Mouse (Mus musculus) embryonic facial prominence, embryonic 11.5 days (tissue): ENCODE measurements at regions not wholly inside any gene's neighbourhood (a gene's known extent, or its start where the extent isn't known, plus 50 kb on each side); places are given as distances from the start of the nearest gene placed in this dataset.

Source experiments
- ATAC-seq: fragments of 200-750 bp; cut with Nextera tagmentation; replicated peaks from 2 replicates; pipeline ENCODE4 v1.8.0; 2017; ENCODE audit warnings: low read depth; ENCODE audit not compliant: insufficient number of reproducible peaks, low FRiP score, low TSS enrichment
- DNase-seq: peaks from one replicate; pipeline ENCODE4 v3.0.0-alpha.2; 2015; ENCODE audit warnings: low spot score
- H3K27ac ChIP-seq: fragments of 300-500 bp; sonication (generic); replicated peaks from 2 replicates; pipeline ENCODE4 v1.5.1; 2014; ENCODE audit warnings: mild to moderate bottlenecking, low read depth, low read length, control low read depth
- H3K27me3 ChIP-seq: fragments of 300-500 bp; sonication (generic); 2 replicates; pipeline ENCODE4 v1.6.1; 2014; ENCODE audit warnings: mild to moderate bottlenecking, low read length, moderate library complexity, mixed read lengths; ENCODE audit not compliant: control insufficient read depth, insufficient read depth
- H3K36me3 ChIP-seq: fragments of 300-500 bp; sonication (generic); replicated peaks from 2 replicates; pipeline ENCODE4 v1.6.1; 2014; ENCODE audit warnings: low read depth, mild to moderate bottlenecking, low read length, moderate library complexity, mixed read lengths; ENCODE audit not compliant: control insufficient read depth, insufficient read depth
- H3K4me1 ChIP-seq: fragments of 300-500 bp; sonication (generic); 2 replicates; pipeline ENCODE4 v1.6.1; 2014; ENCODE audit warnings: low read length, mixed read lengths; ENCODE audit not compliant: control insufficient read depth, insufficient read depth
- H3K4me2 ChIP-seq: fragments of 300-500 bp; sonication (generic); 2 replicates; pipeline ENCODE4 v1.6.1; 2014; ENCODE audit warnings: low read depth, mild to moderate bottlenecking, control low read depth, low read length, moderate library complexity
- H3K4me3 ChIP-seq: fragments of 300-500 bp; sonication (generic); 2 replicates; pipeline ENCODE4 v1.5.1; 2014; ENCODE audit warnings: low read depth, low read length, control low read depth
- H3K9ac ChIP-seq: fragments of 300-500 bp; sonication (generic); replicated peaks from 2 replicates; pipeline ENCODE4 v1.6.1; 2014; ENCODE audit warnings: mild to moderate bottlenecking, control low read depth, low read length
- H3K9me3 ChIP-seq: fragments of 300-500 bp; sonication (generic); replicated peaks from 2 replicates; pipeline ENCODE4 v1.6.1; 2016; ENCODE audit warnings: mild to moderate bottlenecking, low read length, inconsistent platforms, mixed read lengths; ENCODE audit not compliant: control insufficient read depth
- WGBS: fragments of 180-500 bp; shearing (Covaris S2); extraction: QIAGEN DNeasy Blood & Tissue Kit; methylation state at CpG from one replicate; pipeline ENCODE4 v1.1.7; 2014; 5-methylcytosine and 5-hydroxymethylcytosine counted together

DNA sequence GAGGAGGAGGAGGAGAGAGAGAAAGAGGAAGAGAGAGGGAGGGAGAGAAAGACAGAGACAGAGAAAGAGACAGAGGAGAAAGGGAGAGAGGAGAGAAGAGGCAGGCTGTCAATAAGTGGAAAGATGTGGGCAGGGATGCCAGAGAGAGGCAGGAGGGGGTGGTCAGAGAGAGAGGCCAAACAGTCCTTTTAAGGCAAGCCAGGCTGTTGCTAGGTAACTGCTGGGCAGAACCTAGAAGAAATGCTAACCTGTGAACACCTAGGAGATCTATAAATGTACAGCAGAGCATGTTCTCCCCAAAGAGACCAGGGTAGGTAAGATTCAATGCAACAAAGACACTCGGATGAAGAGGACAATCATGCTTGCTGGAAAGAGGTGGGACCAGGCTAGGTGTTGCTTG is 417.9 kb upstream of the Gm10131 start:
- H3K4me1 ChIP-seq = no peaks in the 10 kb centered on the region
- H3K36me3 ChIP-seq = no peaks in the 10 kb centered on the region
- no peak overlapping the region for H3K4me2 ChIP-seq
- no peak overlapping the region for H3K27ac ChIP-seq
- ATAC-seq (no peak), DNase-seq (no peak)
- H3K27me3 ChIP-seq = no peaks in the 10 kb centered on the region; the same call in 1 of the 2 replicates
- WGBS = 90% methylated on average over 1 of the region's 1 CpGs
- H3K4me3 ChIP-seq = no peak overlapping the region
- no peak overlapping the region for H3K9ac ChIP-seq
- no peaks in the 10 kb centered on the region for H3K9me3 ChIP-seq

DNA sequence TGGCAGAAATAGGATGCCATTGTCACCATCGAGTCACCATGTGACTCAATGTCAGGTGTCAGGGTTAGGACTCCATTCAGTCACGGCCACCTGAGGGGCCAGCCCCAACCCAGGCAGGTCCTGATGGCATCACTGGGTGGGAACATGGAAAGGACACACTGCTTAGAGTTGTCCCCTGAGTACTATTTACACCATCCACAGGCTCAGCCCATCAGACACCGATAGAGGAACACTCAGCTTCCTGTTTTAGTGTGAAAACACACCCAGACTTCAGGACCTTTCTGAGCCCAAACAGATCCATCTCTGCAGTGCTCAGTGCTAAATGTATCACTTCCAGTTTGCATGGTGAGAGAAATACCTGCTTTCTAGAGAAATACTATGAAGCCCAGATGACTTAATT is 416.7 kb upstream of the Gm10131 start:
- no peaks in the 10 kb centered on the region for H3K36me3 ChIP-seq
- no peaks in the 10 kb centered on the region; the same call in 1 of the 2 replicates for H3K27me3 ChIP-seq
- H3K4me1 ChIP-seq = no peaks in the 10 kb centered on the region
- no peak overlapping the region for H3K4me3 ChIP-seq
- ATAC-seq (no peak), DNase-seq (no peak)
- H3K9me3 ChIP-seq = no peaks in the 10 kb centered on the region
- H3K4me2 ChIP-seq = no peak overlapping the region
- no peak overlapping the region for H3K9ac ChIP-seq
- H3K27ac ChIP-seq = no peak overlapping the region
- 86% methylated on average over 3 of the region's 3 CpGs for WGBS

- WGBS = 69% methylated on average over 4 of the region's 4 CpGs
Observed at GRCm38 (mm10) chr8:34525231-34525630, 413.7 kb upstream of the Gm10131 start.

DNA sequence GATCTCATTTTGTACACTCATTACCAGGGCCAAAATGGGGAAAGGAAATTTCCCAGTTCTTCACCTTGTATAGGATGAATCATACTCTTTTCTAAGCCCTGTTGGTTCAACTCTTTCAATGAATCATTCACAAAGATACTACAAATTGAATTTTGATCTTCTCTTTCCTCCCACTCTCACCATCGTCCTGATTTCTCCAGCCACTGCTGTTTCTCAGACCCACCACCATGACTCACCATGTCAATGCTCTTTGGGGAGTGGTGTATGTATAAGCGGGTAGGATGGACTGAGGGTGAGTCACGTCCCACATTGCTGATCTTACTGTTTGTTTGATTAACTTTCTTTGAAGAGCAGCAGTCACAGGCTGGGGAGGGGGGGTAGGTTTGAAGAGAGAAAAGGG is 412.3 kb upstream of the Gm10131 start:
- Histone ChIP-seq H3K4me3 (no peak overlapping the region), H3K9ac (no peak overlapping the region), H3K36me3 (no peaks in the 10 kb centered on the region), H3K27ac (no peak overlapping the region), H3K4me1 (no peaks in the 10 kb centered on the region), H3K4me2 (no peak overlapping the region), H3K9me3 (no peaks in the 10 kb centered on the region), H3K27me3 (no peaks in the 10 kb centered on the region)
- DNase-seq = no peak
- 88% methylated on average over 3 of the region's 3 CpGs for WGBS
- no peak for ATAC-seq

More at GRCm38 (mm10) chr8:34525231-34525630, 413.7 kb upstream of the Gm10131 start:
- no peak for DNase-seq
- Histone ChIP-seq H3K4me2 (no peak overlapping the region), H3K4me3 (no peak overlapping the region), H3K9ac (no peak overlapping the region), H3K27me3 (no peaks in the 10 kb centered on the region; the same call in 1 of the 2 replicates), H3K36me3 (no peaks in the 10 kb centered on the region), H3K9me3 (no peaks in the 10 kb centered on the region), H3K4me1 (no peaks in the 10 kb centered on the region), H3K27ac (no peak overlapping the region)
- ATAC-seq = no peak

DNA sequence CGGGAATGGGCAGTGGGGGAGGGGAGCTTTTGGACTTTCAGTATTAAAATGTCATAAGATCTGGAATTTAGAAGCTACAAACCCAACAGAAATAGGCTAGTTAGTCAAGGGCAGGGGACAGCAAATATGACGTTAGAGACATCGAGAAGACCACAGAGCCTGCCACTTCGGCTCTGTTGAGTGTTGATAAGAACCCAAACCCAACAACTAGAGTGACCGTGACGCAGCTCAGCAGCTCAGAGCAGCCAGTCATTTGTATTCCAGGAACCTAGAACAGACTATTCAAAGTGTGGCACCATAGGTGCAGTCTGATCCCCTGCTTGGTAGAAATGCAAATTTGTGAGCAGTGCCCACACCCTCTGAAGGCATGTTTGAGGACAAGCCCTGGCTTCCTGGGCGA is 409.8 kb upstream of the Gm10131 start:
- H3K9ac ChIP-seq = no peak overlapping the region
- no peak overlapping the region for H3K27ac ChIP-seq
- no peaks in the 10 kb centered on the region for H3K27me3 ChIP-seq
- 88% methylated on average over 7 of the region's 7 CpGs for WGBS
- H3K4me3 ChIP-seq = no peak overlapping the region
- H3K4me1 ChIP-seq = no peaks in the 10 kb centered on the region
- H3K9me3 ChIP-seq = no peaks in the 10 kb centered on the region
- DNase-seq (no peak), ATAC-seq (no peak)
- H3K36me3 ChIP-seq = no peaks in the 10 kb centered on the region
- H3K4me2 ChIP-seq = no peak overlapping the region

DNA sequence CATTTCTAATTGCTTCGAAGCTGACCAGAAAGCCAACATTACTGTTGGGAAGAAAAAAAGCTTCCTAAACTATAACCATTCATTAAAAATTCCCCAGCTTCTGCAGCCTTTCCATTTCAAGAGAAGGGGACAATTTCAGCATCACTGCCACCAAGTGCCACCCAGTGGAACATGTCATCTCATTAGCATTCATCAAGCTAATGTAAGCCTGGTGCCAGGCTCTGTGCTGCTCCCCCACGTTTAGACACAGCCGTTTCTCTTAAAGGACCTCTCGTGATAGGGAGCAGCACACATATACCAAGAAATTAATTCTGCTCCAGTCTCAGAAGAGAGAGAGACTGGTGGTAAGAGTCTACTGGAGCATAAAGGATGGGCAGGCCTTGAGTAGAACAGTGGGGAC is 409.1 kb upstream of the Gm10131 start:
- Histone ChIP-seq H3K4me2 (no peak overlapping the region), H3K9me3 (no peaks in the 10 kb centered on the region), H3K36me3 (no peaks in the 10 kb centered on the region), H3K4me3 (no peak overlapping the region), H3K4me1 (no peaks in the 10 kb centered on the region), H3K9ac (no peak overlapping the region), H3K27ac (no peak overlapping the region), H3K27me3 (no peaks in the 10 kb centered on the region)
- 82% methylated on average over 4 of the region's 4 CpGs for WGBS
- DNase-seq = no peak
- ATAC-seq = no peak

DNA sequence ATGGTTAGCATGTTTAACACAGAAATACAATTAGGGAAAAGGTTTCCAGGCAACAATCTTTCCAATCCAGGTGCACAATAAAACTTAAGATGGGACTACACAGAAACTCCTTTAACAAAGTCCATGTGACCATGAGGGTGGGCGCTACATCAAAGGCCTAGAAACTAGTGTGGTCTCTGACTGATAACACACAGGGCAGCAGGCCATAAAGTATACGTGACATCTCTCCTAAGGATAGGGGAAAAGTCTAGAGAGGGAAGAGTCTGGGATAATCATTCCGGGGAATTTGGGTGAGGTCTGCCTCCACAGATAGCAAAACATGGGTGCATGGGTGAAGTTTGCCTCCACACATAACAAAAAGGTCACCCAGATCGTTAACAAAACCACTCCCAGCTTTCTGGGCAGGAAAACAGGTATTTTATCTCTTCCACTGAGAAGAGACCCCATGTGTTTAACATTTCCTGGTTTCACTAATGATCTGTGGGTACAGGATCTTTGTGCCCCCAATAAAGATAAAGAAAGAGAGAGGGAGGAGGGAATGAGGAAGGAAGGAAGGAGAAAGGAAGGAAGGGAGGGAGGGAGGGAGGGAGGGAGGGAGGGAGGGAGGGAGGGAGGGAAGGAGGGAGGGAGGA is 402.0 kb upstream of the Gm10131 start:
- WGBS = 64% methylated on average over 4 of the region's 4 CpGs
- H3K4me2 ChIP-seq = no peak overlapping the region
- no peak overlapping the region for H3K27ac ChIP-seq
- DNase-seq = no peak
- no peaks in the 10 kb centered on the region for H3K36me3 ChIP-seq
- no peak for ATAC-seq
- H3K9ac ChIP-seq = no peak overlapping the region
- no peaks in the 10 kb centered on the region for H3K4me1 ChIP-seq
- H3K27me3 ChIP-seq = no peaks in the 10 kb centered on the region
- H3K9me3 ChIP-seq = no peaks in the 10 kb centered on the region
- H3K4me3 ChIP-seq = no peak overlapping the region

DNA sequence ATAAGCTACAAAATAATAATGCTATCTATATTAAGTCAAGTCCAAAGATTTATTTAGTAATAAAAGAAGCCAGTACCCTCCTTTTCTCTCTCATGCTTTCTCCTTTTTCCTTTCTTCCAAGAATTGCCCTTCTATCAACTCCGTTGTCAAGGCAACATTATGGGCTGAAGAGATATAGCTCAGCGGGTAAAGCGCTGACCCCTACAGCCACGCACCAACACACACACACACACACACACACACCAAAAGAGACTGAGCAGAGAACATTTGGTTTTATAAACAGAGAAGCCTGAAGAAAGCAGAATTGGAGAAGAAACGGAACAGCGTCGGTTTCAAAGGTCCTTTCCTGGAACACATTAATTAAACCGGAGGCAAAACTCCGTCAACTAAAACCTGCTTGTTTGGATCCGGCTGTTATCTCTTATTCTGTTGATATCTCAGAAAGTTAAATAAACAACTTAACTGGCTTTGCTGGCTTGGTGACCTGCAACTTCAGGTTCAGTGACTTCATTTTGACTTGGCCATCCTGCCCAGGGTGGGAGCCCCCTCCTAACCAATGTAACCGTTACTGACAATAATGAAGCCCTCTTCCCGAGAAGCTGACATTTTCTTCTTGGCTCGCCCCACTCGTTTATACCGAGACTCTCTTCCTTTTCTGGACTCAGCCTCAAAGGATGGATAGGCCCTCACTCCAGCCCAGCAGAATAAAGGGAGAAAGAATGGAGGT is 394.5 kb upstream of the Gm10131 start:
- no peak overlapping the region for H3K4me3 ChIP-seq
- no peak overlapping the region for H3K4me2 ChIP-seq

More for the DNA sequence above, 394.5 kb upstream of the Gm10131 start:
- WGBS = 74% methylated on average over 15 of the region's 15 CpGs
- no peak overlapping the region for H3K9ac ChIP-seq
- H3K27ac ChIP-seq = no peak overlapping the region
- ATAC-seq (no peak), DNase-seq (no peak)
- no peaks in the 10 kb centered on the region for H3K9me3 ChIP-seq
- H3K4me1 ChIP-seq = no peaks in the 10 kb centered on the region
- H3K27me3 ChIP-seq = no peaks in the 10 kb centered on the region
- no peaks in the 10 kb centered on the region for H3K36me3 ChIP-seq
